Mouse (Mus musculus) thymus, adult 2 months (tissue): Measurements from ENCODE around the gene Ckb.

ENCODE experiments used
- CTCF ChIP-seq: fragments of 200-500 bp; IDR thresholded peaks from 2 replicates; pipeline ENCODE4 v1.5.1; 2012; ENCODE audit warnings: mild to moderate bottlenecking, control low read depth, low read length, moderate library complexity, borderline replicate concordance; ENCODE audit not compliant: control insufficient read depth, poor library complexity, insufficient read depth; ENCODE audit errors: extremely low read depth
- POLR2A ChIP-seq: fragments of 200-500 bp; IDR thresholded peaks from 2 replicates; pipeline ENCODE4 v1.6.1; 2012; ENCODE audit warnings: mild to moderate bottlenecking, low read length, control low read depth, moderate library complexity; ENCODE audit not compliant: control insufficient read depth, poor library complexity, insufficient read depth; ENCODE audit errors: extremely low read depth

DNA sequence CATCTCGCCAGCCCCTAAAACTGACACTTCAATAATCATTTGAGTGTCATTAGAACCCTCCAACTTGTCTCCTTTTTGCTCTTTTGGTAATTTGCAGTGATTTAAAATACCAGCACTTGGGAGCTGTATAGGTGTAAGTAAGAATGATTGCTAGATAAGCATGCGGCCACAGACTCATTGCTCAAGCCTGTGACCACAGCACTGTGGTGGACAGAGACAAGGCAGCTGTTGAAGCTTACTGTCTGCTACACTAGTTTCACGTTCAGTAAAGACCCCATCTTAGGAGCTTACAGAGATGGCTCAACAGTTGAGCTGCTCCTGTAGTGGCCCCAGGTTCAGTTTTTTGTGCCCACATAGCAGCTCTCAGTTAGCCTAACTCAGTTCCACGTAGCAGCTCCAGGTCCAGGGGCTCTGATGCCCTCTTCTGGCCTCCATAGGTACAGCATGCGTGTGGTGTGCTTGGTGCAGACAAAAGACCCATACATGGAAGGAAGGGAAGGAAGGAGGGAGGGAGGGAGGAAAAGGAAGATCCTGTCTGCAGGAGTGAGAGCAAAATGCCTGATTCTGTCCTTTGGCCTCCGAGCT, 24.0 kb downstream of the Ckb start:
- peak; percentile 71; the same call in 1 of the 2 replicates for TF ChIP-seq CTCF
- no peak for TF ChIP-seq POLR2A
